Mouse (Mus musculus) c-Kit-positive CD71-positive TER-119-positive erythroid progenitor cells, embryonic 14.5 days (primary cell): ENCODE measurements at regions not wholly inside any gene's neighbourhood (a gene's known extent, or its start where the extent isn't known, plus 50 kb on each side); places are given as distances from the start of the nearest gene placed in this dataset.

Source experiments
- DNase-seq: peaks from one replicate; pipeline ENCODE4 v3.0.0-alpha.2; 2013; ENCODE audit warnings: low spot score

GRCm38 (mm10) chr16:86524135-86524534 is 622.5 kb upstream of the Adamts5 start:
- no peak for DNase-seq

GRCm38 (mm10) chr16:86516935-86517334 is 615.3 kb upstream of the Adamts5 start:
- DNase-seq: no peak

GRCm38 (mm10) chr16:86516144-86516543 is 614.5 kb upstream of the Adamts5 start:
- no peak for DNase-seq

- DNase-seq: no peak
These were observed 599.7 kb upstream of the Adamts5 start for GRCm38 (mm10) chr16:86501074-86501952.

GRCm38 (mm10) chr16:86475145-86475544 is 573.5 kb upstream of the Adamts5 start:
- DNase-seq: no peak

- no peak for DNase-seq
These were observed 571.6 kb upstream of the Adamts5 start for GRCm38 (mm10) chr16:86473059-86473740.

GRCm38 (mm10) chr16:86461073-86461472 is 559.4 kb upstream of the Adamts5 start:
- DNase-seq: no peak

GRCm38 (mm10) chr16:86456649-86457048 is 555.0 kb upstream of the Adamts5 start:
- DNase-seq: no peak

- DNase-seq: no peak
These were observed 553.2 kb upstream of the Adamts5 start for GRCm38 (mm10) chr16:86454810-86455209.

GRCm38 (mm10) chr16:86454031-86454430 is 552.4 kb upstream of the Adamts5 start:
- no peak for DNase-seq

GRCm38 (mm10) chr16:86448478-86449160 is 547.0 kb upstream of the Adamts5 start:
- no peak for DNase-seq

GRCm38 (mm10) chr16:86419458-86419857 is 517.8 kb upstream of the Adamts5 start:
- peak; percentile 1 for DNase-seq

- no peak for DNase-seq
These were observed 502.7 kb upstream of the Adamts5 start for GRCm38 (mm10) chr16:86404309-86404708.

- no peak for DNase-seq
These were observed 499.8 kb upstream of the Adamts5 start for GRCm38 (mm10) chr16:86401381-86401780.

GRCm38 (mm10) chr16:86399288-86399687 is 497.7 kb upstream of the Adamts5 start:
- DNase-seq: no peak

- no peak for DNase-seq
These were observed 495.9 kb upstream of the Adamts5 start for GRCm38 (mm10) chr16:86397521-86397920.

GRCm38 (mm10) chr16:86389063-86389723 is 487.6 kb upstream of the Adamts5 start:
- no peak for DNase-seq

GRCm38 (mm10) chr16:86388128-86388527 is 486.5 kb upstream of the Adamts5 start:
- DNase-seq: no peak

GRCm38 (mm10) chr16:86377991-86378390 is 476.4 kb upstream of the Adamts5 start:
- DNase-seq: no peak

- DNase-seq: no peak
These were observed 470.0 kb upstream of the Adamts5 start for GRCm38 (mm10) chr16:86371652-86372051.

GRCm38 (mm10) chr16:86368449-86368848 is 466.8 kb upstream of the Adamts5 start:
- no peak for DNase-seq

GRCm38 (mm10) chr16:86366197-86366596 is 464.6 kb upstream of the Adamts5 start:
- DNase-seq: no peak
